Mouse (Mus musculus): ENCODE measurements around the gene Rala. TPM values are rescaled to one million over a fixed set of nuclear protein-coding genes. Genes with fewer than 3 reads are reported as not detected.
"Not testable (repeated sequence)": the region's sequence is repeated elsewhere in the genome, so short reads cannot be mapped to it uniquely, and the experiment has no call there.

The Rala gene
- polyA plus RNA-seq, 1 experiment from 2014 or later, result 239 TPM

DNA sequence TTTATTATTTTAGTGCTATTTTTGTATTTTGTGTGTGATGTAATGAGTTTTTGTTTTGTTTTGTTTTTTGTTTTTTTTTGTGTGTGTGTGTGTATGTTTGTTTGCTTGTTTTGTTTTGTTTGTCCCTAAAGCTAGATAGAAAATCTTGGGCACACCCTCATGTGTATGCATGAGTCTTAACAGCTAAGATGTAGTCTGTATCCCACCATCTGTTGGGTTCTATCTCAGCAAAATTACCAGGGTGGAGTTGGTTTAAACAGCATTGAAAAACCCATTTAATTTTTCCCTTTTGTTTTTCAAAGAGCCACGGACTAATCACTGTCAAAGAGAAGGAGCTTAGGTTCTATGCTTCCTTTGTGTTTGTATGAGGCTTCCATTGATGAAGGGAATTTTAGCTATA, 10.2 kb upstream of the Rala start:
- Histone ChIP-seq H3K9ac (replicated peaks) (no peak overlapping the region), H3K36me3 (no peaks in the 10 kb centered on the region), H3K4me3 (replicated peaks) (no peak overlapping the region), H3K27me3 (replicated peaks) (no peaks in the 10 kb centered on the region), H3K4me1 (no peaks in the 10 kb centered on the region), H3K27ac (replicated peaks) (no peak overlapping the region), H3K4me2 (no peak overlapping the region), H3K9me3 (replicated peaks) (no peaks in the 10 kb centered on the region)
- WGBS, result 61% methylated on average over 1 of the region's 1 CpGs
- no peak for ATAC-seq (ENCODE audit: low FRiP score)

GRCm38 (mm10) chr13:17950581-17950980, 6.5 kb upstream of the Rala start:
- not testable (repeated sequence) for H3K4me2 ChIP-seq; ATAC-seq (ENCODE audit: low FRiP score); H3K4me1 ChIP-seq; H3K4me3 ChIP-seq (replicated peaks); H3K9ac ChIP-seq (replicated peaks); H3K36me3 ChIP-seq; H3K27me3 ChIP-seq (replicated peaks); H3K27ac ChIP-seq (replicated peaks); H3K9me3 ChIP-seq (replicated peaks)
- 92% methylated on average over 8 of the region's 8 CpGs for WGBS

GRCm38 (mm10) chr13:17949555-17949954, 5.5 kb upstream of the Rala start:
- no peak overlapping the region for H3K9ac ChIP-seq (replicated peaks)
- no peak overlapping the region for H3K4me3 ChIP-seq (replicated peaks)
- no peak for ATAC-seq (ENCODE audit: low FRiP score)
- no peak overlapping the region for H3K4me2 ChIP-seq
- 0 out of 2 replicates have a peak, but pooled peaks cover 9% of the 10 kb centered on the region for H3K4me1 ChIP-seq
- 77% methylated on average over 18 of the region's 18 CpGs for WGBS
- no peaks in the 10 kb centered on the region for H3K9me3 ChIP-seq (replicated peaks)
- H3K36me3 ChIP-seq, result no peaks in the 10 kb centered on the region
- H3K27me3 ChIP-seq (replicated peaks), result no peaks in the 10 kb centered on the region
- H3K27ac ChIP-seq (replicated peaks), result no peak overlapping the region

DNA sequence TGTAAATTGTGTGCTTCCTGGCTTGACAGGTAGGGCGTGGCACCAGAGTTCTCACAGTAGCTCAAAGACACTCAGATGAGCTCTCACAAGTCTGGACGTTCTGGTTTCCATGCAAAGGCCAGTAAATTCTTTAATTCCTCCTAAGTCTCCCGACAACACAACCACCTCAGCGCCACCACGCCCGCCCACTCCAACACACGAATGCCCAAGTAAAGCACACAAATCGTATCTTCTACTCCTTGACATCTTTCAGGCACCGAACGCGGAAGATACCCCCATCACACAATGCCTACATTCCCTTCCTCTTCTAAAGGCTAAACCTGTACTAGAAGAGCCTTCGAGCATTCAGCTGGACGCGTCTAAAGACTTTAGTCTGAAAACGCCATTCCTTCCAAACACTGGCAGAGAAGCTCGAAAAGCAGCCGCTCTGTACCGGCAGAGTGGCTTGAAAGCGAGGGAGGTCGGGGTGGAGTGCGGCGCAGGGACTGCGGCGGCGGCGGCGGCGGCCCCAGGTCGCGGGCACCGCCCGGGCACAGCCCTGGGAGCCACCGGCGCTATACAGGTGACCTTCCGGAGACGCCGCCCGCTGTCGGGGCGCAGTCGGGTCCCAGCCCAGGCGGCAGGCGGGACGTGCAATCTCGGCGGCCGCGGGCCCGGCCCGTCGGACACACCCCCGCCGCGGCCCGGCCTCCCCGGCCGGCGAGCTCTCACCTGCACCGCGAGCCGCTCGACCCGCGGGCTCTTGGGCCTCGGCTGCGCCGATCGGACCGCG, 547 bp downstream of the Rala start:
- Histone ChIP-seq H3K27ac (replicated peaks) (peak overlapping the region; percentile 95), H3K4me3 (replicated peaks) (peak overlapping the region; percentile 89), H3K4me2 (peak overlapping the region; percentile 67), H3K4me1 (peaks cover 28% of the 10 kb centered on the region), H3K9me3 (replicated peaks) (no peaks in the 10 kb centered on the region), H3K36me3 (no peaks in the 10 kb centered on the region), H3K9ac (replicated peaks) (peak overlapping the region; percentile 93), H3K27me3 (replicated peaks) (no peaks in the 10 kb centered on the region)
- under 1% methylated on average over 63 of the region's 70 CpGs for WGBS
- peak; percentile 73 for ATAC-seq (ENCODE audit: low FRiP score)

DNA sequence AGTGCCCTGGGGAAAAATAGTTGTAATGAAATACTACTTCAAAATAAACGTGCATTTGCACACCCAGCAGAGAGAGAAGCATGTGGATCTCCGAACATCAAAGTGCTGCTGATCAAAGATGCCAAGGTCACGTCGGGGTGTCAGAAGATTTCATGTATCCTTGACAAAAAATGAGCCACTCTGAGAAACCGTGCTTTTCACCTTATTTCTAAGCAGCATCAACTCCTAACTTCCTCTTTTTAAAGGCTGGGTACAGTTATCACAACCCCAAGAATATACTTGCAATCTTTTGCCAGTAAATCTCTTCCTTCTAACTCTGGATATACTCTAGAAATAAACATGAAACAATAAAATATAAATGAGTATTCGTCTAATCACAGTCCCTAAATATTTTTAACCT, 1.7 kb downstream of the Rala start:
- ATAC-seq (ENCODE audit: low FRiP score), result no peak
- H3K9ac ChIP-seq (replicated peaks), result peak overlapping the region; percentile 26; the same call in 1 of the 2 replicates
- WGBS, result 71% methylated on average over 6 of the region's 6 CpGs

DNA sequence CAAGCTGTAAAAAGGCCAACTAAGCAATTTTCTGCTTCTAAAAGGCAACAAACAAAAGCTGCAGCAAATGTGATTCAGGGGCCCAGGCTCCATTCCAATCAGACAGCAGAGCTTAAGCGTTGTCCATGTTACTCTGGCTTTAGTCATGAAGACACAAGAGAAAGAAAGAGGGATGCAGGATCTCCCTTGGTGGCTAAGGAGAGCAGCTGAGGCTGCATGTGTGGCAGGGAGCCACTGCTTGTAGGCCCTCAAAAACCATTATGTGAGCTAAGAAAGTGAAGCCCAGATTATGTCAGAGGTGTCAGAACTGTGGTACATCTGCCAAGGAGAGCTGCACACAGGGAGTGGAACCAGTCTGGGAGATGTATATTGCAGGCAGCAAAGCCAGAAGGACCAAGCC, 36.7 kb downstream of the Rala start:
- no peak overlapping the region for H3K27ac ChIP-seq (replicated peaks)
- 81% methylated on average over 1 of the region's 1 CpGs for WGBS

More for the DNA sequence above, 1.7 kb downstream of the Rala start:
- H3K4me1 ChIP-seq, result peaks cover 28% of the 10 kb centered on the region
- H3K4me2 ChIP-seq, result peak overlapping the region; percentile 67
- H3K36me3 ChIP-seq, result no peaks in the 10 kb centered on the region
- no peaks in the 10 kb centered on the region for H3K9me3 ChIP-seq (replicated peaks)
- no peak overlapping the region for H3K27ac ChIP-seq (replicated peaks)
- H3K4me3 ChIP-seq (replicated peaks), result peak overlapping the region; percentile 10; the same call in 1 of the 2 replicates
- no peaks in the 10 kb centered on the region for H3K27me3 ChIP-seq (replicated peaks)

DNA sequence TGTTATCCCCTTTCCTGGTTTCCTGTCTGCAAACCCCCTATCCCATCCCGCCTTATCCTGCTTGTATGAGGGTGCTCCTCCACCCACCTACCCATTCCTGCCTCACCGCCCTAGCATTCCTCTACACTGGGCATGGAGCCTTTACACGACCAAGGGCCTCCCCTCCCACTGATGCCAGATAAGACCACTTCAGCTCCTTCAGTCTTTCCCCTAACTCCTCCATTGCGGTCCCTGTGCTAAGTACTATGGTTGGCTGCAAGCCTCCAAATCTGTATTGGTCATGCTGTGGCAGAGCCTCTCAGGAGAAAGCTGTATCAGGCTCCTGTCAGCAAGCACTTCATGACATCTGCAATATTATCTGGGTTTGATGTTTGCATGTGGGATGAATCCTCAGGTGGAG, 42.6 kb downstream of the Rala start:
- Histone ChIP-seq H3K36me3 (no peaks in the 10 kb centered on the region), H3K9me3 (replicated peaks) (no peaks in the 10 kb centered on the region), H3K9ac (replicated peaks) (no peak overlapping the region), H3K4me1 (peaks cover 17% of the 10 kb centered on the region; the same call in 1 of the 2 replicates), H3K27ac (replicated peaks) (no peak overlapping the region), H3K4me2 (no peak overlapping the region), H3K27me3 (replicated peaks) (no peaks in the 10 kb centered on the region), H3K4me3 (replicated peaks) (no peak overlapping the region)
- 95% methylated on average over 4 of the region's 4 CpGs for WGBS
- no peak for ATAC-seq (ENCODE audit: low FRiP score)

More for the DNA sequence above, 36.7 kb downstream of the Rala start:
- H3K9me3 ChIP-seq (replicated peaks), result no peaks in the 10 kb centered on the region
- no peak overlapping the region for H3K4me3 ChIP-seq (replicated peaks)
- peaks cover 3% of the 10 kb centered on the region; the same call in 1 of the 2 replicates for H3K4me1 ChIP-seq
- no peak overlapping the region for H3K9ac ChIP-seq (replicated peaks)
- ATAC-seq (ENCODE audit: low FRiP score), result peak; percentile 44; the same call in 1 of the 2 replicates
- H3K4me2 ChIP-seq, result no peak overlapping the region
- H3K36me3 ChIP-seq, result no peaks in the 10 kb centered on the region
- no peaks in the 10 kb centered on the region for H3K27me3 ChIP-seq (replicated peaks)

DNA sequence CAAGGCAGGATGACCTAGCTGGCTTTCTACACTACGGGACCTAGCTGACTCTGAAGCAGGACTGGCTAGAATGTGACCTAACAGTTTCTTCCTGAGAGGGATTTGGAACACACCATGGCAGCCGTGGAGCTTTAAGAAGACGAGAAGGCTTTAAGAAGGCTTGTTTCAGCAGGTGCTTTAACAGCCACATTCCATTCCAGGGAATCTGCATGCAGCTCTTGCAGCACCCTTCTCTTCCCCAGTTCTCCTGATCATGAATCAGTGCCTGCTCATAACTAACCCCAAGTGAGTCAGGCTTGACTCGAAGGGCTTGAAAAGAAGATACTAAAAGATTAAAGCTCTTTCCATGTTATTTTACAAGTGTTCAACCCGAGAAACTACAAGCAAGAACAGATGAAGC, 43.4 kb downstream of the Rala start:
- no peak overlapping the region for H3K4me2 ChIP-seq
- WGBS, result 89% methylated on average over 5 of the region's 5 CpGs

DNA sequence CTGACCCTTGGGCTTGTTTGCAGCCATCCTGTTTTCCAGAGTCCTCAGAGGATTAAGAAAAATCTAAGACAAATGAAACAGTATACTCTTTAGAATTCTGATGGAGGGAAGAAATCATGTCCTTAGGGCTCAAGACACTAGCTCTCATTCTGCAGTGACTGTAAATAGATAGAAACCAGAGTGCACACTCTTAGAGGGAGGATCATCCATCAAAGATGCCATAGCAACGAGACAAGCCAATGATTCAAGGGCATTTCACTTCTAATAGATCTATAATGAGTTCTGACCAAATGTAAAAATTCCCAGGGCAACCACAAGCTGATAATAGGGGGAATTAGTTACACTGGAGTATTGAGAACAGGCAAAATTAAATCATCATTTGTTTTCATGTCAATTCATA, 47.0 kb downstream of the Rala start:
- Histone ChIP-seq H3K27me3 (replicated peaks) (no peaks in the 10 kb centered on the region), H3K4me3 (replicated peaks) (no peak overlapping the region), H3K27ac (replicated peaks) (no peak overlapping the region), H3K9ac (replicated peaks) (no peak overlapping the region), H3K36me3 (peaks cover 24% of the 10 kb centered on the region), H3K9me3 (replicated peaks) (no peaks in the 10 kb centered on the region), H3K4me1 (peaks cover 14% of the 10 kb centered on the region; the same call in 1 of the 2 replicates), H3K4me2 (no peak overlapping the region)
- 26% methylated on average over 1 of the region's 1 CpGs for WGBS
- no peak for ATAC-seq (ENCODE audit: low FRiP score)

More for the DNA sequence above, 43.4 kb downstream of the Rala start:
- H3K27ac ChIP-seq (replicated peaks), result no peak overlapping the region
- peaks cover 14% of the 10 kb centered on the region; the same call in 1 of the 2 replicates for H3K4me1 ChIP-seq
- no peaks in the 10 kb centered on the region for H3K9me3 ChIP-seq (replicated peaks)
- H3K27me3 ChIP-seq (replicated peaks), result no peaks in the 10 kb centered on the region
- no peak overlapping the region for H3K9ac ChIP-seq (replicated peaks)
- peaks cover 3% of the 10 kb centered on the region; the same call in 1 of the 2 replicates for H3K36me3 ChIP-seq
- no peak for ATAC-seq (ENCODE audit: low FRiP score)
- no peak overlapping the region for H3K4me3 ChIP-seq (replicated peaks)

- no peaks in the 10 kb centered on the region for H3K27me3 ChIP-seq (replicated peaks)
- no peaks in the 10 kb centered on the region for H3K9me3 ChIP-seq (replicated peaks)
- 93% methylated on average over 6 of the region's 6 CpGs for WGBS
- H3K27ac ChIP-seq (replicated peaks), result no peak overlapping the region
- ATAC-seq (ENCODE audit: low FRiP score), result no peak
- peaks cover 48% of the 10 kb centered on the region for H3K36me3 ChIP-seq
- no peak overlapping the region for H3K9ac ChIP-seq (replicated peaks)
- no peak overlapping the region for H3K4me2 ChIP-seq
- no peaks in the 10 kb centered on the region for H3K4me1 ChIP-seq
- no peak overlapping the region for H3K4me3 ChIP-seq (replicated peaks)
Measured at GRCm38 (mm10) chr13:17891545-17891944, 52.5 kb downstream of the Rala start.

- 68% methylated on average over 8 of the region's 8 CpGs for WGBS
- no peak overlapping the region for H3K4me3 ChIP-seq (replicated peaks)
- H3K27ac ChIP-seq (replicated peaks), result no peak overlapping the region; the same call in 1 of the 2 replicates
- ATAC-seq (ENCODE audit: low FRiP score), result no peak
- peaks cover 24% of the 10 kb centered on the region for H3K36me3 ChIP-seq
- H3K4me1 ChIP-seq, result peaks cover 4% of the 10 kb centered on the region; the same call in 1 of the 2 replicates
- H3K9ac ChIP-seq (replicated peaks), result no peak overlapping the region
- H3K9me3 ChIP-seq (replicated peaks), result no peaks in the 10 kb centered on the region
- no peak overlapping the region for H3K4me2 ChIP-seq
- H3K27me3 ChIP-seq (replicated peaks), result no peaks in the 10 kb centered on the region
Measured at GRCm38 (mm10) chr13:17884211-17884610, 59.8 kb downstream of the Rala start.

DNA sequence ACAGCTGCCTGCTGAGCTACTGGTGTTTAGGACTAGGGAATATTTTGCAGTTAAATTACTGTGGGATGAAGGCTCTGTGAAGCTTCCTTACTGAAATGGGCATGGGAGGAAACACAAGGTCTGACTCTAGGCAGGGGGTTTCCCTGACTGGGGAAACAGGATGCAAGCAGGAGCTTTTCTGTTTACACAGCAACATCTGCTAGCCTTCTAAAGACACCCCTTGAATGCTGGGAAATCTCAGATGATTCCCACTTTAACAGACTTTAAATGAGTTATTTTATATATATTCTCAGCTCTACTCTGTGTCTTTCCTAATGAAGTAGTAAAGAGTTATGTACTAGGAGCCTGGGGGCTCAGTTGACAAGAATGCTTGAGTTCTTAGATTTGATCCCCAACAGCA, 65.0 kb downstream of the Rala start:
- Histone ChIP-seq H3K9ac (replicated peaks) (no peak overlapping the region), H3K27me3 (replicated peaks) (no peaks in the 10 kb centered on the region), H3K4me1 (no peaks in the 10 kb centered on the region), H3K4me2 (no peak overlapping the region), H3K4me3 (replicated peaks) (no peak overlapping the region), H3K9me3 (replicated peaks) (no peaks in the 10 kb centered on the region), H3K27ac (replicated peaks) (no peak overlapping the region), H3K36me3 (peaks cover 10% of the 10 kb centered on the region)
- ATAC-seq (ENCODE audit: low FRiP score), result no peak

All from neural tube, embryonic 15.5 days (tissue).